Mouse (Mus musculus) small intestine, adult 2 months (tissue): ENCODE measurements around the gene Cluap1. TPM values are rescaled to one million over a fixed set of nuclear protein-coding genes. Genes with fewer than 3 reads are reported as not detected.

Experiments
- H3K27ac ChIP-seq: fragments of 200-500 bp; 2 replicates; pipeline ENCODE4 v1.5.1; 2012; ENCODE audit warnings: low read depth, low read length, control low read depth, inconsistent platforms; ENCODE audit not compliant: insufficient read depth
- H3K27me3 ChIP-seq: fragments of 200-500 bp; 2 replicates; pipeline ENCODE4 v1.6.1; 2012; ENCODE audit warnings: mild to moderate bottlenecking, moderate library complexity, low read length, inconsistent platforms; ENCODE audit not compliant: control insufficient read depth, insufficient read depth
- H3K36me3 ChIP-seq: fragments of 200-500 bp; 2 replicates; pipeline ENCODE4 v1.6.1; 2012; ENCODE audit warnings: mild to moderate bottlenecking, low read length, control low read depth, inconsistent platforms; ENCODE audit not compliant: control insufficient read depth, insufficient read depth
- H3K4me1 ChIP-seq: fragments of 200-500 bp; 2 replicates; pipeline ENCODE4 v1.6.1; 2012; ENCODE audit warnings: low read length, inconsistent platforms, mixed read lengths; ENCODE audit not compliant: control insufficient read depth, insufficient read depth, insufficient read length
- H3K4me3 ChIP-seq: fragments of 200-500 bp; 2 replicates; pipeline ENCODE4 v1.5.1; 2012; ENCODE audit warnings: low read depth, mild to moderate bottlenecking, control low read depth, inconsistent platforms, low read length, moderate library complexity
- CTCF ChIP-seq: fragments of 200-500 bp; IDR thresholded peaks from 2 replicates; pipeline ENCODE4 v1.5.1; 2012; ENCODE audit warnings: low read depth, mild to moderate bottlenecking, control low read depth, inconsistent platforms, low read length, moderate library complexity, mixed read lengths; ENCODE audit not compliant: insufficient replicate concordance, insufficient read length; ENCODE audit errors: extremely low read depth
- POLR2A ChIP-seq: fragments of 200-500 bp; IDR thresholded peaks from 2 replicates; pipeline ENCODE4 v1.6.1; 2012; ENCODE audit warnings: low read depth, mild to moderate bottlenecking, control low read depth, inconsistent platforms, low read length, moderate library complexity
- WGBS: fragments of 180-500 bp; shearing (Covaris S2); methylation state at CpG from one replicate; pipeline ENCODE4 v1.1.7; 2018; 5-methylcytosine and 5-hydroxymethylcytosine counted together
- polyA plus RNA-seq: library from polyadenylated mRNA; depleted of rRNA; stranded (reverse); fragments of >200 nt; gene quantifications from 2 replicates; pipeline ENCODE4 v1.2.3, GENCODE M21; 2012

Gene Cluap1
- polyA plus RNA-seq, 1 experiment: 2.7 TPM

DNA sequence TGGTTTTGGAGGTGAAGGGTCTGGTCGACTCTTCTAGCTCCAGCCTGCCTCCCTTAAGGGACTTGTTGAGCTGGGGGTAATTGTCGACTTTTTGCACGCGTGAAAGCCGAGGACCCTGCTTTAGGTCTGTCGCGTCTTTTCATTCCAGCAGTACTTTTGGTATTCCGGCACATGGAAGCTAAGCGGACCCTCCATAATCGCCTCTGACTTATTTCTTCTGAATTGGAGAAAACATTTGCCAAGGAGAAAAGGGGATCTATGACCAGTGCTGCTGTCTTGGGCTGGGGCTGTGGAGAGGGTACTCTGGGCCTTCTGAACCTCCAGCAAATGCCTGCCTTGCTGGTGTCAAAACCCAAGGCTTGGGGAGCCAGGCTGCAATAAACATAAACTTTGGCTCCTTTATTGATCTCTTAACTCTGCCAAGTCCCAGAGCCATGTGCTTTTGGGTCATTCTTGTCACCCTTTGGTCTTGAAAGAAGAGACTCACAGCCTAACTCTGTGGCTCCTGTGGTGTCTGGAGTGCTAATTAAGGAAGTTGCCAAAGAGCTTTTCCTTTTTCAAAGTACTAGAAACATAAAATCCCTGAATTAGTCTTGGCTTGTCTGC is 23.4 kb upstream of the Cluap1 start:
- under 1% methylated on average over 10 of the region's 10 CpGs for WGBS
- Histone ChIP-seq H3K4me1 (peaks cover 6% of the 10 kb centered on the region; the same call in 1 of the 2 replicates), H3K36me3 (0 out of 2 replicates have a peak, but pooled peaks cover 1% of the 10 kb centered on the region), H3K27me3 (no peaks in the 10 kb centered on the region), H3K27ac (peak overlapping the region; percentile 81), H3K4me3 (peak overlapping the region; percentile 94)
- no peak for TF ChIP-seq CTCF
- TF ChIP-seq POLR2A: no peak

DNA sequence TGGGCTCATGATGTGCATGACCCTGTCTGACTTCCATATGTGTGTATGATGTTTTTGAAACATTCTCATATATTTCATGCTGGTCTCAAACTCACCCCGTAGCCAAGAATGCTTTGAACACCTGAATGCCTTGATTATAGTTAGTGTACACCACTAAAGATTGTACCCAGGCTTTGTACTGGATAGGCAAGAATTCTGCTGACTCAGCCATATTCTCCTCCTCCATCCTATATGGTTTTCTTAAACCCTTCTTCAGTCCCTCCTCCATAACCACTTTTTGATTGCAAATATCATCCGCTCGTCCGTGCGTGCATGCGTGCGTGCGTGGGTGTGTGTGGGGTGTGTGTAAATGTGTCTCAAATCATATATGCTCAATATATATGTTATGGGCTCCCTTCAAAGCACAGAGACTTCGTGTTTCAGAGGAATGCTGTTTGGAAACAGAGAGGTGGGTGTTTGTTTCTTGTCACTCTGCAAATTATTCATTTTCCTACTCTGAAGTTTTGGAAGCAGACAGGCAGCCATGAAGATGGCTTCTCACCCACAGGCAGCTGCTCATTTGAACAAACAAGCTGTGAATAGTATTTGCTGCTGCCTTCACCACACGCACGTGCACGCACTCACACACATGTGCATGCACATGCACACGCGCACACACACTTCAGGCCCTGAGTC is 16.8 kb upstream of the Cluap1 start:
- peaks cover 7% of the 10 kb centered on the region; the same call in 1 of the 2 replicates for H3K4me1 ChIP-seq
- peaks cover 3% of the 10 kb centered on the region; the same call in 1 of the 2 replicates for H3K36me3 ChIP-seq
- H3K4me3 ChIP-seq: no peak overlapping the region
- no peak overlapping the region for H3K27ac ChIP-seq
- H3K27me3 ChIP-seq: no peaks in the 10 kb centered on the region
- WGBS: 91% methylated on average over 14 of the region's 14 CpGs
- no peak for TF ChIP-seq POLR2A
- TF ChIP-seq CTCF: no peak

DNA sequence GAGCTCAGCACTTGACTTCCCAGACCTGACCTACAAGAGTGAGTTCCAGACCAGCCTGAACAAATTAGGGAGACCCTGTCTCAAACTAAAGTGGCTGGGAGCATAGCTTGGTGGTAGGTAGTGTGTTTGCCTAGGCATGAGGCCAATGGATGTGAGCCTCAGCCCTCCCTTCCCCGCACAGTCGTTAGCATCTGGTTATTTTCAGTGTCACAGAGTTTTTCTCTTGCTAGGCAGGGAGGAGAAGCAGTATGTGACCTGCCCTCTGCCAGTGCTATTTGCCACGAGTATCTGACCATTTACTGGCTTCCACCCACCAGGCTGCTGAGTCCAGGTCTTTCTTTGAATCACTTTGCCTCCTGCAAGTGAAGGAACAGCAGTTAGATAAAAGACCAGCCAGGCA is 14.9 kb upstream of the Cluap1 start:
- Histone ChIP-seq H3K36me3 (peaks cover 16% of the 10 kb centered on the region), H3K27me3 (no peaks in the 10 kb centered on the region), H3K4me3 (no peak overlapping the region), H3K27ac (no peak overlapping the region), H3K4me1 (peaks cover 8% of the 10 kb centered on the region; the same call in 1 of the 2 replicates)
- no peak for TF ChIP-seq POLR2A
- no peak for TF ChIP-seq CTCF
- 44% methylated on average over 3 of the region's 3 CpGs for WGBS

DNA sequence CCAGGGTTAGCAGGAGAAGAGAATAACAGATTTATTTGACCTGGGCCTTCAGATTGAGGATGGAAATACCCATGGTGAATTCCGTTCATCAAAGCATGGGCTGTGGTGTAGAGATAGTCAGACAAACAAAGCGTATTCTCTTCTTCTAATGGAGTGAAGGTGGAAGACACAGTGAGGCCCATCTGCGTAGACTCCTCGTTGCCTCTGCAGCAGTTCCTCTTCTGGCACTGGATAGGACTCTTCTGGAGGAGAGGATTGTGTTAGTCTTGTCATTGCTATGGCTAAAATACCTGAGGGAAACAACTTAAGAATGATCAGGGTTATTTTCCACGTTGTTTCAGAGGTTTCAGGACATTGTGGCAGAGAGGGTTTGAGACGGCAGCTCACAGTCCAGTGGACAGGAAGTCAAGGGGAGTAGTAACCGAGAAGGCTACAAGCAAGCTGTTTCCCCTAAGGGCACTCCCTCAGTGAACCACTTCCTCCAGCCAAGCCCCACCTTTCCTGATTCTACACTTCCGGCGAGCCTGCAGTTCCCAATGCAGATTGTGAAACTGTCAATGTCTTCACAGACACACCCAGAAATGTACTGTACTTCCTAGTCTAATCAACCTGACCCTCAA is 13.3 kb upstream of the Cluap1 start:
- TF ChIP-seq POLR2A (peak; percentile 21; the same call in 1 of the 2 replicates), CTCF (no peak)
- 42% methylated on average over 9 of the region's 9 CpGs for WGBS
- Histone ChIP-seq H3K4me1 (peaks cover 8% of the 10 kb centered on the region; the same call in 1 of the 2 replicates), H3K36me3 (peaks cover 27% of the 10 kb centered on the region), H3K4me3 (no peak overlapping the region), H3K27me3 (no peaks in the 10 kb centered on the region), H3K27ac (peak overlapping the region; percentile 89)

DNA sequence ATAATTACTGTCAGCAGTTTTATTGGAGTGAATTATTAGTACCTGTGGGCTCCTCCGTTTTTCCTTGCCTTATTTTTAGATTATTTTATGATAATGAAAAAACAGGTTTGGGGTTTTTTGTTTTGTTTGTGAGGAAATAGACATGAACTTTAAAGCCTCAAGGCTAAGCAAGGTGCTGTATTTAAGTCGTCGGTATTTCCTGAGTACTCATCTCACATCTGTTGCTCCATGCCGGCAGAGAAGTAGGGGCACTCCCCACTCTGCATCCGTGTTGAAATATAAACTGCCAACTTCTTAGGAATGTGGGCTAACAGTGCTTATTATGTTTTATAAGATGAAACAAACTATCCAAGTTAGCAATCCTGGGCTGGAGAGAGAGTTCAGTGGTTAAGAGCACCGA is 12.6 kb upstream of the Cluap1 start:
- Histone ChIP-seq H3K4me1 (peaks cover 8% of the 10 kb centered on the region; the same call in 1 of the 2 replicates), H3K4me3 (no peak overlapping the region), H3K36me3 (peaks cover 35% of the 10 kb centered on the region), H3K27me3 (no peaks in the 10 kb centered on the region), H3K27ac (peak overlapping the region; percentile 62; the same call in 1 of the 2 replicates)
- WGBS: 64% methylated on average over 6 of the region's 6 CpGs
- no peak for TF ChIP-seq POLR2A
- TF ChIP-seq CTCF: no peak

DNA sequence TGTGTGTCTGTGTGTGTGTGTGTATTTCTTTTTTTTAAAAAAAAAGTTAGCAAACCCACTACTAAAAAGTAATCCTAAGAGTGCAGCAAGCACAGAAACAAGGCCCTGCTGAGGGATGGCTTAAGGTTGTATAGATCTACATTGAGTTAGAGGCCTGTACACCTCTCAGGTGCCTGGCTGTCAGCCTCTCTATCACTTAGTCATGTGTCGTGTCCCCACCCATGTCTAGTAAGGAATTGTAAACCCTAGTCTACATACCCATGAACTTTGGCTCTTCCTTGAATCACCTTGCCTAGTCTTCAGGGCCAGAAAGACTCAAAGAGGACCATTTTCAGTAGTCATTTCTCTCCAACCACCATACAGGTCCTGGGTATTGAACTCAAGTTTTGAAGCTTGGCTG is 12.0 kb upstream of the Cluap1 start:
- peaks cover 39% of the 10 kb centered on the region for H3K36me3 ChIP-seq
- 35% methylated on average over 1 of the region's 1 CpGs for WGBS
- no peak overlapping the region for H3K4me3 ChIP-seq
- no peaks in the 10 kb centered on the region for H3K27me3 ChIP-seq
- H3K4me1 ChIP-seq: peaks cover 8% of the 10 kb centered on the region; the same call in 1 of the 2 replicates
- TF ChIP-seq CTCF: no peak
- no peak for TF ChIP-seq POLR2A
- peak overlapping the region; percentile 62; the same call in 1 of the 2 replicates for H3K27ac ChIP-seq

DNA sequence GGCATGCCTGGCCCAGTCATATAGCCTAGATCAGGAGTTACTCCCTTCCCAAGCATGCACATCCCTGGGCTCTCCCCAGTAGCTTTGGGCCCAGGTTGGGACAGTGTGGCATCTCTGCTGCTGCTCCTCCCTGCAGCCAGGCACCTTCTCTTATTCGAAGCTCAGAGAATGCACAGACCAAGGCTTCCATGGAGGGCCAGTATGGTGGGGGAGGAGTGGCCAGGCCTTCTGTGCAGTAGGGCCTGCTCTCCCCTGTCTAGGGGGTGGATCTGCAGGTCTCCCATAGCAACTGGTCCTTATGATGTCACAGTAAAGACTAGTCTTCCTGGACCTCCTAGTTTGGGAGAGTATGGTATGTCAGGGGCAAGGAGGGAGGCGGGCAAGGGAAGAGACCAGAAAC is 1.1 kb upstream of the Cluap1 start:
- no peak overlapping the region for H3K4me3 ChIP-seq
- H3K27ac ChIP-seq: no peak overlapping the region
- H3K27me3 ChIP-seq: no peaks in the 10 kb centered on the region
- TF ChIP-seq POLR2A: no peak
- TF ChIP-seq CTCF: no peak
- H3K36me3 ChIP-seq: peaks cover 29% of the 10 kb centered on the region
- WGBS: 64% methylated on average over 2 of the region's 2 CpGs
- H3K4me1 ChIP-seq: no peaks in the 10 kb centered on the region
